Mouse (Mus musculus) lung, postnatal 14 days (tissue): ENCODE data around the gene Pde4dip.
A peak's percentile ranks its signal among the peaks of the same experiment; 100 is the strongest.

Experiments
- DNase-seq: peaks from one replicate; pipeline ENCODE4 v3.0.0; 2021

Gene Pde4dip

GRCm38 (mm10) chr3:97730624-97731023 lies 157.9 kb downstream of the Pde4dip start:
- DNase-seq = no peak

GRCm38 (mm10) chr3:97730131-97730530 lies 158.4 kb downstream of the Pde4dip start:
- no peak for DNase-seq

GRCm38 (mm10) chr3:97727801-97728200 lies 160.7 kb downstream of the Pde4dip start:
- no peak for DNase-seq

GRCm38 (mm10) chr3:97719116-97719515 lies 169.4 kb downstream of the Pde4dip start:
- no peak for DNase-seq

- no peak for DNase-seq
Observed at GRCm38 (mm10) chr3:97715922-97716321, 172.6 kb downstream of the Pde4dip start.

- no peak for DNase-seq
Observed at GRCm38 (mm10) chr3:97710881-97711280, 177.6 kb downstream of the Pde4dip start.

GRCm38 (mm10) chr3:97710134-97710533 lies 178.4 kb downstream of the Pde4dip start:
- DNase-seq = no peak

- no peak for DNase-seq
Observed at GRCm38 (mm10) chr3:97706561-97706960, 181.9 kb downstream of the Pde4dip start.

GRCm38 (mm10) chr3:97705508-97705907 lies 183.0 kb downstream of the Pde4dip start:
- DNase-seq = no peak

GRCm38 (mm10) chr3:97702448-97703080 lies 185.9 kb downstream of the Pde4dip start:
- DNase-seq = no peak

GRCm38 (mm10) chr3:97701198-97701597 lies 187.3 kb downstream of the Pde4dip start:
- no peak for DNase-seq

- no peak for DNase-seq
Observed at GRCm38 (mm10) chr3:97699061-97699460, 189.4 kb downstream of the Pde4dip start.

GRCm38 (mm10) chr3:97697291-97697690 lies 191.2 kb downstream of the Pde4dip start:
- no peak for DNase-seq

GRCm38 (mm10) chr3:97696866-97697265 lies 191.6 kb downstream of the Pde4dip start:
- DNase-seq = no peak

- DNase-seq = peak; percentile 20
Observed at GRCm38 (mm10) chr3:97693806-97694205, 194.7 kb downstream of the Pde4dip start.

- no peak for DNase-seq
Observed at GRCm38 (mm10) chr3:97691443-97692017, 197.0 kb downstream of the Pde4dip start.

- DNase-seq = no peak
Observed at GRCm38 (mm10) chr3:97690590-97690989, 197.9 kb downstream of the Pde4dip start.

GRCm38 (mm10) chr3:97689289-97689688 lies 199.2 kb downstream of the Pde4dip start:
- DNase-seq = no peak

- DNase-seq = no peak
Observed at GRCm38 (mm10) chr3:97686372-97687117, 202.0 kb downstream of the Pde4dip start.

- DNase-seq = peak; percentile 45
Observed at GRCm38 (mm10) chr3:97683560-97684195, 204.8 kb downstream of the Pde4dip start.

GRCm38 (mm10) chr3:97682576-97682975 lies 205.9 kb downstream of the Pde4dip start:
- no peak for DNase-seq

- no peak for DNase-seq
Observed at GRCm38 (mm10) chr3:97682159-97682502, 206.4 kb downstream of the Pde4dip start.

GRCm38 (mm10) chr3:97681321-97682158 lies 207.0 kb downstream of the Pde4dip start:
- peak; percentile 77 for DNase-seq
